In the genomic region with DNA sequence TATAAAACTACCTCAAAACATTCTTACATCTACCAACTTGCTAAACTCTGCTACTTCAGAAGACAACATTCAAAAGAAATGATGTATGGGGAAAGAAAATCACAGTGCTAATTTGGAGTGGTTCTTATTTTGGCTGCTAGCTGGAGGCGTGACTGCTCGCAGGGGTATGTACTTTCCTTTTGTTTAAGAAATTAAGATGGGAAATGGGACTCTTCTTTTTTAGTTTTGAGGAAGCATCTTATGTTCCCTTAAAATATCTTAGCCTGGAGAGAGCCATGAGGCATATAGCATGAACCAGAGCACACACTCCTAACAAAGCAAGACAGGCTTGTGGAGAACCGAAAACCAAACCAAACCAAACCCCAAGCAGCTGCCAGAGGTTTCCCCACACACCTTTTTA, we compare ENCODE assay signal across 18 mouse cellular contexts.
"Had no signal": no experiment of that assay in that cellular context is flagged by ENCODE, and none has a peak within 500 bp of the region (broad histone marks: within the 10 kb centered on the region; RNA-seq: fewer than 3 reads in every experiment).

No protein-coding gene starts in this region.

- H3K4me3 ChIP-seq: liver, embryonic 15.5 days; lung, embryonic 15.5 days; megakaryocyte, embryonic 14.5 days; midbrain, embryonic 13.5 days; midbrain, embryonic 15.5 days; neural tube, embryonic 12.5 days; stomach, embryonic 15.5 days had no signal

- ATAC-seq: liver, postnatal 0 days; lung, postnatal 0 days; midbrain, embryonic 13.5 days; midbrain, embryonic 15.5 days had no signal

- H3K4me1 ChIP-seq: liver, embryonic 15.5 days; midbrain, embryonic 15.5 days; neural tube, embryonic 12.5 days; stomach, embryonic 15.5 days had no signal

- H3K27ac ChIP-seq: liver, embryonic 15.5 days; lung, embryonic 15.5 days; macrophage; midbrain, embryonic 13.5 days; midbrain, embryonic 15.5 days; neural tube, embryonic 12.5 days; stomach, embryonic 15.5 days; stomach, postnatal 0 days had no signal

- DNase-seq: liver, postnatal 0 days; lung, adult 2 months; lung, postnatal 14 days; lung, postnatal 36 days; right cerebral cortex, postnatal 25 days; thymus, adult 18-20 months; thymus, postnatal 25 days; thymus, postnatal 4 days had no signal
